Mouse (Mus musculus) CH12.LX (cell line): ENCODE measurements at regions not wholly inside any gene's neighbourhood (a gene's known extent, or its start where the extent isn't known, plus 50 kb on each side); places are given as distances from the start of the nearest gene placed in this dataset.

Experiments
- DNase-seq: peaks from one replicate; pipeline ENCODE4 v3.0.0-alpha.2; 2013; ENCODE audit errors: extremely low read depth
- H3K27ac ChIP-seq: 2 replicates; pipeline ENCODE4 v1.5.1; 2012; ENCODE audit warnings: low read depth, mild to moderate bottlenecking, control low read depth, moderate library complexity; ENCODE audit not compliant: insufficient read depth
- H3K27me3 ChIP-seq: replicated peaks from 2 replicates; pipeline ENCODE3; 2012; ENCODE audit warnings: inconsistent platforms
- H3K36me3 ChIP-seq, 2 experiments: replicated peaks in 1 of 2; 2 replicates each; pipeline versions ENCODE3 to v1.6.1; 2012; ENCODE audit warnings: inconsistent platforms in 1 of 2, low read length in 1 of 2, mild to moderate bottlenecking in 1 of 2, mixed read lengths in 1 of 2, moderate library complexity in 1 of 2; ENCODE audit not compliant: control insufficient read depth in 1 of 2, insufficient read depth in 1 of 2
- H3K4me1 ChIP-seq, 2 experiments: 2 replicates each; pipeline ENCODE4 v1.6.1; 2012; ENCODE audit warnings: inconsistent platforms in 1 of 2, moderate library complexity in 1 of 2; ENCODE audit not compliant: insufficient read depth in 2 of 2, control insufficient read depth in 1 of 2
- H3K4me2 ChIP-seq: 2 replicates; pipeline ENCODE4 v1.6.1; 2012; ENCODE audit warnings: low read depth, mild to moderate bottlenecking, control low read depth; ENCODE audit not compliant: poor library complexity, insufficient read depth, severe bottlenecking
- H3K4me3 ChIP-seq, 3 experiments: fragments of 150-350 bp in 1 of 3; sonication (generic) in 1 of 3; replicated peaks in 1 of 3; 2 replicates each; pipeline versions ENCODE3 to v1.5.1; 2011 to 2012; ENCODE audit warnings: low read depth in 2 of 3, low read length in 2 of 3, mild to moderate bottlenecking in 2 of 3, moderate library complexity in 2 of 3, control low read depth in 1 of 3, improper control_type of control experiment in 1 of 3, inconsistent platforms in 1 of 3, mixed read lengths in 1 of 3; ENCODE audit not compliant: poor library complexity in 1 of 3
- H3K79me2 ChIP-seq: replicated peaks from 2 replicates; pipeline ENCODE4 v1.6.1; 2012; ENCODE audit warnings: mild to moderate bottlenecking, moderate library complexity; ENCODE audit not compliant: control insufficient read depth, poor library complexity, insufficient read depth, severe bottlenecking; ENCODE audit errors: extremely low read depth
- H3K9ac ChIP-seq: 2 replicates; pipeline ENCODE4 v1.6.1; 2012; ENCODE audit warnings: low read depth, mild to moderate bottlenecking, control low read depth, moderate library complexity; ENCODE audit not compliant: insufficient read depth
- H3K9me3 ChIP-seq: replicated peaks from 2 replicates; pipeline ENCODE3; 2012; ENCODE audit warnings: low read length, inconsistent platforms, mixed read lengths
- BHLHE40 ChIP-seq: IDR thresholded peaks from 2 replicates; pipeline ENCODE4 v1.6.1; 2011; ENCODE audit warnings: mild to moderate bottlenecking, low read depth, low read length, improper control_type of control experiment
- CHD1 ChIP-seq: IDR thresholded peaks from 2 replicates; pipeline ENCODE4 v1.6.1; 2012; ENCODE audit warnings: low read depth, low read length, improper control_type of control experiment, inconsistent platforms
- CHD2 ChIP-seq: IDR thresholded peaks from 2 replicates; pipeline ENCODE4 v1.6.1; 2011; ENCODE audit warnings: low read length, improper control_type of control experiment
- CTCF ChIP-seq, 2 experiments: IDR thresholded peaks in 1 of 2; conservative IDR thresholded peaks in 1 of 2; 2 replicates each; pipeline ENCODE4 v1.5.1; 2011 to 2012; ENCODE audit warnings: low read depth in 2 of 2, low read length in 2 of 2, improper control_type of control experiment in 1 of 2, inconsistent platforms in 1 of 2, mild to moderate bottlenecking in 1 of 2, moderate library complexity in 1 of 2
- E2F4 ChIP-seq: IDR thresholded peaks from 2 replicates; pipeline ENCODE4 v1.6.1; 2011; ENCODE audit warnings: low read depth, low read length, improper control_type of control experiment; ENCODE audit not compliant: insufficient replicate concordance
- ELF1 ChIP-seq: IDR thresholded peaks from 2 replicates; pipeline ENCODE4 v1.6.1; 2014; ENCODE audit warnings: low read depth, mild to moderate bottlenecking, inconsistent platforms, low read length, improper control_type of control experiment
- EP300 ChIP-seq: IDR thresholded peaks from 2 replicates; pipeline ENCODE4 v1.6.1; 2011; ENCODE audit warnings: low read length, improper control_type of control experiment
- ETS1 ChIP-seq: conservative IDR thresholded peaks from 2 replicates; pipeline ENCODE4 v1.6.1; 2012; ENCODE audit warnings: low read depth, mild to moderate bottlenecking, inconsistent platforms, low read length, improper control_type of control experiment, moderate library complexity
- GABPA ChIP-seq: IDR thresholded peaks from 2 replicates; pipeline ENCODE4 v1.6.1; 2012; ENCODE audit warnings: low read depth, low read length, improper control_type of control experiment, inconsistent platforms; ENCODE audit not compliant: insufficient replicate concordance
- IRF4 ChIP-seq: IDR thresholded peaks from 2 replicates; pipeline ENCODE4 v1.6.1; 2014; ENCODE audit warnings: low read depth, mild to moderate bottlenecking, inconsistent platforms, low read length, improper control_type of control experiment
- JUN ChIP-seq: IDR thresholded peaks from 2 replicates; pipeline ENCODE4 v1.6.1; 2011; ENCODE audit warnings: low read depth, mild to moderate bottlenecking, low read length, improper control_type of control experiment, moderate library complexity; ENCODE audit not compliant: insufficient read depth
- JUND ChIP-seq: conservative IDR thresholded peaks from 2 replicates; pipeline ENCODE4 v1.6.1; 2011; ENCODE audit warnings: low read depth, low read length, improper control_type of control experiment
- KAT2A ChIP-seq: IDR thresholded peaks from 2 replicates; pipeline ENCODE4 v1.6.1; 2012; ENCODE audit warnings: low read length, improper control_type of control experiment, inconsistent platforms; ENCODE audit not compliant: insufficient replicate concordance
- MAFK ChIP-seq: IDR thresholded peaks from 2 replicates; pipeline ENCODE4 v1.6.1; 2011; ENCODE audit warnings: low read length, improper control_type of control experiment; ENCODE audit not compliant: insufficient replicate concordance
- MAX ChIP-seq: IDR thresholded peaks from 2 replicates; pipeline ENCODE4 v1.6.1; 2011; ENCODE audit warnings: low read length, improper control_type of control experiment
- MAZ ChIP-seq: IDR thresholded peaks from 2 replicates; pipeline ENCODE4 v1.6.1; 2012; ENCODE audit warnings: low read depth, mild to moderate bottlenecking, inconsistent platforms, low read length, improper control_type of control experiment, moderate library complexity
- MEF2A ChIP-seq: IDR thresholded peaks from 2 replicates; pipeline ENCODE4 v1.6.1; 2014; ENCODE audit warnings: low read depth, mild to moderate bottlenecking, inconsistent platforms, low read length, improper control_type of control experiment, borderline replicate concordance
- MXI1 ChIP-seq: IDR thresholded peaks from 2 replicates; pipeline ENCODE4 v1.6.1; 2011; ENCODE audit warnings: mild to moderate bottlenecking, low read depth, low read length, improper control_type of control experiment
- NELFE ChIP-seq: IDR thresholded peaks from 2 replicates; pipeline ENCODE4 v1.6.1; 2011; ENCODE audit warnings: low read depth, low read length, improper control_type of control experiment
- NRF1 ChIP-seq: IDR thresholded peaks from 2 replicates; pipeline ENCODE4 v1.6.1; 2014; ENCODE audit warnings: low read depth, mild to moderate bottlenecking, inconsistent platforms, low read length, improper control_type of control experiment, moderate library complexity
- PAX5 ChIP-seq: IDR thresholded peaks from 2 replicates; pipeline ENCODE4 v1.6.1; 2012; ENCODE audit warnings: low read length, inconsistent platforms, mixed read lengths
- POLR2A ChIP-seq: IDR thresholded peaks from 2 replicates; pipeline ENCODE4 v1.6.1; 2011; ENCODE audit warnings: low read depth, mild to moderate bottlenecking, improper control_type of control experiment, low read length
- RAD21 ChIP-seq: IDR thresholded peaks from 2 replicates; pipeline ENCODE4 v1.6.1; 2011; ENCODE audit warnings: low read depth, mild to moderate bottlenecking, low read length, improper control_type of control experiment, moderate library complexity
- RCOR1 ChIP-seq: conservative IDR thresholded peaks from 2 replicates; pipeline ENCODE4 v1.6.1; 2012; ENCODE audit warnings: low read depth, mild to moderate bottlenecking, inconsistent platforms, low read length, improper control_type of control experiment
- SIN3A ChIP-seq: IDR thresholded peaks from 2 replicates; pipeline ENCODE4 v1.6.1; 2012; ENCODE audit warnings: low read length, improper control_type of control experiment, inconsistent platforms
- SMC3 ChIP-seq: IDR thresholded peaks from 2 replicates; pipeline ENCODE4 v1.6.1; 2011; ENCODE audit warnings: low read depth, low read length, improper control_type of control experiment
- TBP ChIP-seq: conservative IDR thresholded peaks from 2 replicates; pipeline ENCODE4 v1.6.1; 2011; ENCODE audit warnings: low read depth, low read length, improper control_type of control experiment
- TCF12 ChIP-seq: IDR thresholded peaks from 2 replicates; pipeline ENCODE4 v1.6.1; 2014; ENCODE audit warnings: low read depth, mild to moderate bottlenecking, inconsistent platforms, low read length, improper control_type of control experiment
- UBTF ChIP-seq: IDR thresholded peaks from 2 replicates; pipeline ENCODE4 v1.6.1; 2012; ENCODE audit warnings: low read depth, mild to moderate bottlenecking, inconsistent platforms, low read length, improper control_type of control experiment, moderate library complexity
- USF2 ChIP-seq: conservative IDR thresholded peaks from 2 replicates; pipeline ENCODE4 v1.6.1; 2011; ENCODE audit warnings: low read depth, low read length, improper control_type of control experiment
- ZC3H11A ChIP-seq: IDR thresholded peaks from 2 replicates; pipeline ENCODE4 v1.6.1; 2012; ENCODE audit warnings: low read depth, mild to moderate bottlenecking, inconsistent platforms, low read length, improper control_type of control experiment
- ZKSCAN1 ChIP-seq: IDR thresholded peaks from 2 replicates; pipeline ENCODE4 v1.6.1; 2012; ENCODE audit warnings: low read depth, inconsistent platforms, low read length, improper control_type of control experiment, borderline replicate concordance
- dilution Hi-C: fragments of 300-500 bp; cut with MboI; formaldehyde crosslinking; loops from 2 replicates; pipeline ENCODE4 v1.14.3; 2020; ENCODE audit warnings: low sequenced_read_pairs; ENCODE audit not compliant: extremely low pct_unique_long_range_greater_than_20kb, extremely low pct_ligation_motif_present
- in situ Hi-C: fragments of 300-500 bp; cut with MboI; formaldehyde crosslinking; loops from 3 replicates; pipeline ENCODE4 v1.14.3; 2019; ENCODE audit warnings: low sequenced_read_pairs, low pct_ligation_motif_present, low pct_unique_long_range_greater_than_20kb, mixed read lengths

DNA sequence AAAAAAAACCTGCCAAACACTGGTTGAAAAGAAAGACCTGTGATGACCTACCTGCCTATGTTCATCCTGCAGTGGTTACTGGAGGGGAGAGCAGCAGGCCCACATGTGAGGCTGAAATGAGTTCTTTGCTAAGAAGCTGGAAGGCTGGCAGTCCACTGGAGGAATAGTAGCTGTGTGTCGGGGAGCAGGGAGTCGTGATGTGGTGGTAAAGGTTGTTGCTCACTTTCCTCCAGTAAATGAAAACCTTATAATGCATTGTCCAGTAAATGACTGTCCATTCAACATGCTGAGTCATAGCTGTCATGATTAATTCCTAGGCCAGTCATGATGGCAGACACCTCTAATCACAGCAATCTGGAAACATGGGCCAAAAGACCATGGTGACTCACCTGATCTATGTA lies 169.9 kb upstream of the Frmd6 start:
- Histone ChIP-seq H3K4me1 (peaks cover 0 to 13% of the 10 kb centered on the region in 2 experiments; a peak in 2 of 4 replicates), H3K79me2 (no peaks in the 10 kb centered on the region), H3K27me3 (no peaks in the 10 kb centered on the region), H3K4me2 (no peak overlapping the region), H3K9ac (no peak overlapping the region), H3K4me3 (no peak overlapping the region), H3K36me3 (no peaks in the 10 kb centered on the region), H3K27ac (no peak overlapping the region), H3K9me3 (peaks cover 2% of the 10 kb centered on the region)
- dilution Hi-C loops = no loop called here
- DNase-seq = no peak
- TF ChIP-seq KAT2A = no peak
- TF ChIP-seq POLR2A = no peak
- TF ChIP-seq MXI1 = no peak
- no peak for TF ChIP-seq UBTF
- TF ChIP-seq NRF1 = no peak
- no peak for TF ChIP-seq MAX
- TF ChIP-seq MEF2A = no peak
- TF ChIP-seq RAD21 = no peak
- no peak for TF ChIP-seq RCOR1
- no peak for TF ChIP-seq E2F4
- TF ChIP-seq USF2 = no peak
- no peak for TF ChIP-seq TBP
- TF ChIP-seq SMC3 = no peak
- no peak for TF ChIP-seq CTCF (conservative IDR thresholded peaks at IDR 0.05 in 1 of 2, IDR thresholded peaks at IDR 0.05 in 1 of 2; ENCODE audit: low read depth in 2 of 2, low read length in 2 of 2)
- TF ChIP-seq ZKSCAN1 = no peak
- no peak for TF ChIP-seq MAZ
- TF ChIP-seq ELF1 = no peak
- TF ChIP-seq ZC3H11A = no peak
- TF ChIP-seq PAX5 = no peak
- TF ChIP-seq JUND = no peak
- TF ChIP-seq, all 38 proteins: peak for 0
- in situ Hi-C loops = no loop called here

DNA sequence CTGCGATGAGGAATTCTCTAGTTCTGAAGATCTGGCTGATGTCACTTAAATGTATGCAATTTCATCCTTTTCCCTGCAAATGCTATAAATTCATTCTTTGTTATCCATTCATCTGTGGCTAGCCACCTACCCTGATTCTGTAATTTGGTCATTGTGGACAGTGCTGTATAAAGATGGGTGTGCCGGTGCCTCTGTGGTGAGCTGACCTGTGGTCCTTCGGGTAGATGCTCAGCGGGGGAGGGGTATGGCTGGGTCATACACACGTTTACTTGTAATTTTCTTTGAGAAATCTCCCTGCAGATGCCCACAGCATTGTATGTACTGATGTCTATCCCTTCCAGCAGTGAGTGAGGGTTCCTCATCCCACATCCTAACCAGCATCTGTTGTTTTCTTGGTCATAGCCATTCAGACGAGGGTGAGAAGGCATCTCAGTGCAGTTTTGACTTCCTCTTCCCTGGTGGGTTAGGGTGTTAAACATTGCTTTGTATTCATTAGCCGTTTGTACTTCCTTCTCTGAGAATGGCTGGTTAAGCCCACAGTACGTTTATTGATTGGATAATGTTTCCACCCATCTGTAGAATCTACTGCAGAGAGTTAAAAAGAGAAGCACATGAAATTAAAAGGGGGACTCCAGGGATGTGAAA lies 169.3 kb upstream of the Frmd6 start:
- Histone ChIP-seq H3K9me3 (peaks cover 2% of the 10 kb centered on the region), H3K36me3 (no peaks in the 10 kb centered on the region), H3K4me1 (peaks cover 0 to 13% of the 10 kb centered on the region in 2 experiments; a peak in 2 of 4 replicates)
- dilution Hi-C loops = no loop called here
- no peak for TF ChIP-seq RAD21
- TF ChIP-seq PAX5 = no peak
- TF ChIP-seq BHLHE40 = no peak
- TF ChIP-seq IRF4 = no peak
- TF ChIP-seq NELFE = no peak
- no peak for TF ChIP-seq GABPA
- TF ChIP-seq SMC3 = no peak
- no peak for TF ChIP-seq ELF1
- no peak for TF ChIP-seq RCOR1
- TF ChIP-seq JUN = no peak
- TF ChIP-seq EP300 = no peak
- TF ChIP-seq CHD2 = no peak
- no peak for TF ChIP-seq TCF12
- TF ChIP-seq MAFK = no peak
- TF ChIP-seq ZKSCAN1 = no peak
- TF ChIP-seq USF2 = no peak
- no peak for TF ChIP-seq ETS1
- TF ChIP-seq CHD1 = no peak
- TF ChIP-seq SIN3A = no peak
- TF ChIP-seq, all 38 proteins: peak for 0
- DNase-seq = no peak
- no peaks in the 10 kb centered on the region for H3K27me3 ChIP-seq
- H3K27ac ChIP-seq = no peak overlapping the region
- H3K79me2 ChIP-seq = no peaks in the 10 kb centered on the region
- H3K9ac ChIP-seq = no peak overlapping the region
- no peak overlapping the region for H3K4me2 ChIP-seq
- no peak overlapping the region for H3K4me3 ChIP-seq
- in situ Hi-C loops = no loop called here
